Mouse (Mus musculus) hindbrain, embryonic 14.5 days (tissue): ENCODE data around the gene Flrt1. TPM values are rescaled to one million over a fixed set of nuclear protein-coding genes. Genes with fewer than 3 reads are reported as not detected.
"Not testable (repeated sequence)": the region's sequence is repeated elsewhere in the genome, so short reads cannot be mapped to it uniquely, and the experiment has no call there.

Source experiments
- ATAC-seq: fragments of 200-750 bp; cut with Nextera tagmentation; 2 replicates; pipeline ENCODE4 v1.8.0; 2017; ENCODE audit warnings: moderate number of reproducible peaks, mild to moderate bottlenecking, moderate TSS enrichment, moderate library complexity; ENCODE audit not compliant: low FRiP score
- DNase-seq: peaks from one replicate; pipeline ENCODE4 v3.0.0-alpha.2; 2015; ENCODE audit warnings: low spot score
- H3K27ac ChIP-seq: fragments of 300-500 bp; sonication (generic); 2 replicates; pipeline ENCODE4 v1.5.1; 2014; ENCODE audit warnings: mild to moderate bottlenecking, moderate library complexity
- H3K27me3 ChIP-seq: fragments of 300-500 bp; sonication (generic); 2 replicates; pipeline ENCODE4 v1.6.1; 2014; ENCODE audit warnings: mild to moderate bottlenecking, low read length, mixed read lengths; ENCODE audit not compliant: control insufficient read depth, insufficient read depth
- H3K36me3 ChIP-seq: fragments of 300-500 bp; sonication (generic); replicated peaks from 2 replicates; pipeline ENCODE4 v1.6.1; 2014; ENCODE audit not compliant: control insufficient read depth, insufficient read depth
- H3K4me1 ChIP-seq: fragments of 300-500 bp; sonication (generic); replicated peaks from 2 replicates; pipeline ENCODE4 v1.6.1; 2014; ENCODE audit warnings: antibody characterized with exemption, low read length, mixed read lengths; ENCODE audit not compliant: control insufficient read depth, insufficient read depth
- H3K4me2 ChIP-seq: fragments of 300-500 bp; sonication (generic); replicated peaks from 2 replicates; pipeline ENCODE4 v1.6.1; 2014; ENCODE audit warnings: mild to moderate bottlenecking, moderate library complexity
- H3K4me3 ChIP-seq: fragments of 300-500 bp; sonication (generic); replicated peaks from 2 replicates; pipeline ENCODE4 v1.5.1; 2014; ENCODE audit warnings: mild to moderate bottlenecking, low read length
- H3K9ac ChIP-seq: fragments of 300-500 bp; sonication (generic); 2 replicates; pipeline ENCODE4 v1.6.1; 2014
- H3K9me3 ChIP-seq: fragments of 300-500 bp; sonication (generic); 2 replicates; pipeline ENCODE4 v1.6.1; 2016; ENCODE audit warnings: low read length; ENCODE audit not compliant: control insufficient read depth
- WGBS: fragments of 180-500 bp; shearing (Covaris S2); extraction: QIAGEN DNeasy Blood & Tissue Kit; methylation state at CpG from one replicate; pipeline ENCODE4 v1.1.7; 2014; 5-methylcytosine and 5-hydroxymethylcytosine counted together
- polyA plus RNA-seq: library from polyadenylated mRNA; unstranded; fragments of >200 nt; fragmentation: Nextera tagmentation; extraction: Ambion mirVana; gene quantifications from 2 replicates; pipeline ENCODE4 v1.2.1, GENCODE M21; 2014

The Flrt1 gene
- polyA plus RNA-seq, 1 experiment from 2014 or later, result 8.7 TPM

DNA sequence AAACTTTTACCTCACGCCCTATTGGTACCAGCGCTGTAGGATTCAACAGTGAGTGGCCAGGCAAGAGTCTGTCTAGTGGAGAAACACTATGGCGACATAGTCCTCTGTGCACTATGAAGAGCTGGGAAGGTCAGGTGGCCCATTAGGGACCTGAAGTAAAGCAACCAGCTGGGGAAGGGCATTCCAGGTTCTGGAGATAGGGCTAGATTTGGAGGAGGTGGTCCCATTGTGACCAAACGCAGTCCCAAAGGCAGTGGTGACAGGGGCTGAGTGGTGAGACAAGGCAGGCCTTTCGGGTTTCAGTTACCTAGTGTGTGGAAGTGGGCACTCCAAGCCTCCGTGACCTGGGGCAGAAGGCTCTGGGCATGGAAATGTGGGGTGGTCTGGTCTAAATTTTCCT, 47.0 kb downstream of the Flrt1 start:
- Histone ChIP-seq H3K4me1 (peaks cover 10% of the 10 kb centered on the region), H3K36me3 (no peaks in the 10 kb centered on the region), H3K4me3 (no peak overlapping the region), H3K9ac (no peak overlapping the region), H3K9me3 (no peaks in the 10 kb centered on the region), H3K4me2 (peak overlapping the region; percentile 100; the same call in 1 of the 2 replicates), H3K27ac (no peak overlapping the region), H3K27me3 (peaks cover 29% of the 10 kb centered on the region)
- no peak for ATAC-seq
- 53% methylated on average over 6 of the region's 6 CpGs for WGBS
- DNase-seq, result no peak

DNA sequence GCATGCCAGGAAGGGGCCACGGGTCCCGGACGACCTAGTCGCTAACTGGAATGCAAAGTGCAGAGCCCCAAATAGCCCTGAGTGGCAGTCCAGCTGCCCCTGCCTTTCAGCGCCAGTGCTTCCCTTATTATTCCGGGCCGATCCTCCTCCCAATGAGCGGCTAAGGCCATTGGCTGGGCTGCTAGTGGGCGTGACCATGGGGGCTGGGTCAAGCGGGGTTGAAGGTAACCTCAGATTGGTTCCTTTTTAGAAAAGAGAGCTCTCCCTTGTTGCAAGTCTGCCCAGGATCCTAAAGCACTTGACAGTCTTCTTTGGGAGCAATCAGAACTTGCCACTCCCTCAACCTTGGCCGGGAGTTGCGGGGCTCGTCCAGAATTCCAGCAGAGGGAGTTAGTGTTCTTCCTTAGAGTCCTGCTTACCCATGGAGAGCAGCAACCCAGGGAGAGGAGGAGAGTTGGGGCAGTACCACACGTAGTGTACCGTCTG, 47.8 kb downstream of the Flrt1 start:
- ATAC-seq (peak; percentile 41; the same call in 1 of the 2 replicates), DNase-seq (peak; percentile 47)
- peak overlapping the region; percentile 75 for H3K4me3 ChIP-seq
- peak overlapping the region; percentile 100 for H3K4me2 ChIP-seq
- 0 out of 2 replicates have a peak overlapping the region, but pooled peaks have one; percentile 25 for H3K9ac ChIP-seq
- under 1% methylated on average over 15 of the region's 15 CpGs for WGBS
- H3K9me3 ChIP-seq, result no peaks in the 10 kb centered on the region
- peaks cover 29% of the 10 kb centered on the region for H3K27me3 ChIP-seq
- H3K4me1 ChIP-seq, result peaks cover 10% of the 10 kb centered on the region
- no peaks in the 10 kb centered on the region for H3K36me3 ChIP-seq
- no peak overlapping the region for H3K27ac ChIP-seq

DNA sequence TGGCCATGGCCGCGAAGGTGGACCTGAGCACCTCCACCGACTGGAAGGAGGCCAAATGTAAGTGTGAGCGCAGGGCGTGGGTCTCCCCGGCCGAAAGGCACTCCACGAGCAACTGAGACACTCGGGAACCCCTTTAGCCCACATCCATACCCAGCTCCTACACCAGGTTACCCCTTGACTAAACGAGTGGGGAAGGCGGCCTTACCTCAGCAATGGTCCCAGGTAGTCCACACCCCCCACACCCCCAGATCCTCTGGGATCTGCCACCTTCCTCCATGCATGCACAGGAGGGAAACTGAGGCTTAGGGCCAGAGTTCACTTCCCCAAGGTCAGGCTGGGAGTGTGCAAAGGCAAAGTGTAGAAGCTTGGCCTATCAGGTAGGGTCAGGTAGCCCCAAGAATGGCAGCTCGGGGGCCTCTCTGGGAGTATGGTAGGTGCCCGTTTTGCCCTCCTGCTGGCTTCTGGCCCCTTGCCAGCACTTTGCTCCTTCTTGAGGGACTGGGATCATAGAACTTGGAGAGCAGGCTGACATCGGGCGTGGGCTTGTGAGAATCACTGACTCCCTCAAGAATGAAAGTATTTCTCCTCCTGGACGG, 48.3 kb downstream of the Flrt1 start:
- Histone ChIP-seq H3K27me3 (peaks cover 29% of the 10 kb centered on the region), H3K9me3 (no peaks in the 10 kb centered on the region), H3K36me3 (no peaks in the 10 kb centered on the region), H3K9ac (peak overlapping the region; percentile 62), H3K4me3 (peak overlapping the region; percentile 75), H3K4me1 (peaks cover 10% of the 10 kb centered on the region), H3K4me2 (peak overlapping the region; percentile 100), H3K27ac (no peak overlapping the region)
- DNase-seq (no peak), ATAC-seq (peak; percentile 41)
- WGBS, result 6% methylated on average over 16 of the region's 16 CpGs

DNA sequence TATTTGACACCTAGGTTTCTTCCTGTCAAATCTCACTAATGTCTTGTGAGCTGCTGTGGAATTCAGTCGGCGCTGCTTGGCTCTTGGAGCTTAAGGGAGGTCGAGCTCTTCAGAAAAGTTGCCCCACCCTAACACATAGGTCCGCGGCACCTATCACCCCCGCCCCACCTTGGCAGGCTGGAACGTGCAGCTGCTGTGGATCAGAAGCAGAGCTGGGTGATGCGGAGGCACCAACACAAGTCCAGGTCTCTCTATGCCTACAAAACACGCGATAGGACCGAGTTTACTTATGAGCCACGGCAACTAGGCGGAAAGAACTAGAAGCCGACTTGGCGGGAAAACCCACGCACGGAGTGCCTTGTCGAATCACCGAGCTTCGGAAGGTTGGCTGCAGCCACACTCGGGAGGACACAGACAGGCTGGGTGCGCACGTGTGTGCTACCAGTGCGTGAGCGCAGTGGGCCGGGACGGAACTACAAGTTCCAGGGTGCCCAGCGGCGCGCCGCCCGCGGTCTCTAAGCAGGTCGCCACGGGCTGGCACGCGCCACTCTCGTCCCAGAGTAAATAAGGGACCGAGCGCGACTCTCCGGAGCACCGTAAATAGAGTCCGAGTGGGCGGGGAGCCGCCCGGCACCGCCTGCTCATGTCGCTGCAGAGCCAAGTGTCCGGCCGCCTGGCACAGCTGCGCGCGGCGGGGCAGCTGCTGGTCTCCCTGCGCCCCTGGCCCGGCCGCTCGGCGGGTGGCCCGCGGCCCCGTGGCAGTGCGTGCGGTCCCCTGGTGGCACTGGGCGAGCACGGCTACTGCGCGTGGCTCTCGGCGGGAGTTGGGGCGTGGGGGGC, 49.1 kb downstream of the Flrt1 start, which contains the start of gene Macrod1:
TSS of gene Macrod1 (plus strand) at position 563 of the 840 bp plus-strand sequence.
- H3K4me3 ChIP-seq, result peak within 1 kb of the TSS; percentile 75
- peak; percentile 86 for ATAC-seq

DNA sequence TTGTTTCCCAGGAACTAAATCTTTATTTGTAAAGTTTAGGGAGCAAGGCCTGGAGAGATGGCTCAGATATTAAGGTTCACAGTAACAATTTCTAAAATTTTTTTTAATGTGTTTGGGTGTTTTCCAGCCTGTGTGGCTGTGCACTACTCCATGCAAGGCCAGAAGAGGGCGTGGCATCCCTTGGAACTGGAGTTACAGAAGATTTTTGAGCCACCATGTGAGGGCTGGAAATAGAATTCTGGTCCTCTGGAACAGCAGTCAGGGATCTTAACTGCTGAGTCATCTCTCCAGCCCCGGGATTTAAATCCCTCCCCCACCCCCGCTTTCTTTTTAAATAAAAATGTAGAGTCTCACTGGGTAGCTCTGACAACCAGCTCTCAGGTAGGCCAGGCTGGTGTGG, 50.4 kb downstream of the Flrt1 start:
- DNase-seq, result no peak
- peaks cover 10% of the 10 kb centered on the region for H3K4me1 ChIP-seq
- H3K4me3 ChIP-seq, result no peak overlapping the region
- no peak overlapping the region for H3K4me2 ChIP-seq
- no peaks in the 10 kb centered on the region for H3K9me3 ChIP-seq
- peaks cover 29% of the 10 kb centered on the region for H3K27me3 ChIP-seq
- no peak for ATAC-seq
- 49% methylated on average over 3 of the region's 3 CpGs for WGBS
- no peak overlapping the region for H3K27ac ChIP-seq
- no peaks in the 10 kb centered on the region for H3K36me3 ChIP-seq
- no peak overlapping the region for H3K9ac ChIP-seq

More for the DNA sequence above, 49.1 kb downstream of the Flrt1 start, which contains the start of gene Macrod1:
- H3K36me3 ChIP-seq, result no peaks in the 10 kb centered on the region
- H3K4me2 ChIP-seq, result peak within 1 kb of the TSS; percentile 100
- H3K27me3 ChIP-seq, result peaks cover 29% of the 10 kb centered on the region
- H3K9me3 ChIP-seq, result no peaks in the 10 kb centered on the region
- DNase-seq, result peak; percentile 69
- peaks cover 10% of the 10 kb centered on the region for H3K4me1 ChIP-seq
- no peak within 1 kb of the TSS for H3K27ac ChIP-seq
- 2% methylated on average over 72 of the region's 72 CpGs for WGBS
- peak within 1 kb of the TSS; percentile 62 for H3K9ac ChIP-seq

DNA sequence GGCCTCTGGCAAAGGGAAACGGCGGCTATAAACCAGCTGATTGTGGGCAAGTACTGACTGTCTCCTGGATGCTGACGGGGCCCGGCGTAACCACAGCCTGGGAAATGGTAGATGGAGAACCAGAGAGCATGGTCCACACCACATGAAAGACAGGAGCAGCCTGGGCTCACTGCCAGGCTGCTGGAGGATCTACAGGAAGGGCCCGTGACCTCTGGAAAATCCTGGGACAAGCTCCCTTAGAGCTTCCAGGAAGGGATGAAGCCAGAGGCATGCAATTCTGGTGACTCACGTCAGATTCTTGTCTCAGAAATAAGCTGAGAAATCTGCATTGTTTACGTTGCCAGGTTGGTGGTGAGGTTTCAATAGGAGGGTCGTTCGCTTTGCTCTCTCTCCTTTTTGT, 50.8 kb downstream of the Flrt1 start:
- H3K9ac ChIP-seq, result peak overlapping the region; percentile 17; the same call in 1 of the 2 replicates
- 75% methylated on average over 10 of the region's 10 CpGs for WGBS

DNA sequence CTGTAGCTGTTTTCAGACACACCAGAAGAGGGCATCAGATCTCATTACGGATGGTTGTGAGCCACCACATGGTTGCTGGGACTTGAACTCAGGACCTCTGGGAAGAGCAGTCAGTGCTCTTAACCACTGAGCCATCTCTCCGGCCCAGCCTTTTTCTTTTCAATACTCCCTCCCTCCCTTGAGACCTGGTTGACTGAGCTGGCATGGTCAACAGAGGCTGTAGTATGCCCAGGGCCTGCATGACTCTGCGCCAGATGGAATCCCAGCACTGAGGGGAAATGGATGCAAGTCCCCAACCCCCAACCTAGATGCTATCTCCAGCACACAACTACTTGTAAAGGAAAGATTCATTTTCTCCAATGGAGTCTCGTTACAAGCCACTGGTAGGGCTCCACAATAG, 52.1 kb downstream of the Flrt1 start:
- not testable (repeated sequence) for H3K9me3 ChIP-seq, H3K4me3 ChIP-seq, H3K9ac ChIP-seq, H3K36me3 ChIP-seq, H3K4me1 ChIP-seq, H3K27ac ChIP-seq, DNase-seq, H3K4me2 ChIP-seq, ATAC-seq
- peaks cover 20% of the 10 kb centered on the region for H3K27me3 ChIP-seq
- 82% methylated on average over 4 of the region's 4 CpGs for WGBS

More for the DNA sequence above, 50.8 kb downstream of the Flrt1 start:
- Histone ChIP-seq H3K4me3 (no peak overlapping the region), H3K36me3 (no peaks in the 10 kb centered on the region), H3K27ac (no peak overlapping the region), H3K9me3 (no peaks in the 10 kb centered on the region), H3K4me2 (no peak overlapping the region), H3K27me3 (peaks cover 25% of the 10 kb centered on the region), H3K4me1 (peaks cover 10% of the 10 kb centered on the region)
- ATAC-seq (no peak), DNase-seq (no peak)

DNA sequence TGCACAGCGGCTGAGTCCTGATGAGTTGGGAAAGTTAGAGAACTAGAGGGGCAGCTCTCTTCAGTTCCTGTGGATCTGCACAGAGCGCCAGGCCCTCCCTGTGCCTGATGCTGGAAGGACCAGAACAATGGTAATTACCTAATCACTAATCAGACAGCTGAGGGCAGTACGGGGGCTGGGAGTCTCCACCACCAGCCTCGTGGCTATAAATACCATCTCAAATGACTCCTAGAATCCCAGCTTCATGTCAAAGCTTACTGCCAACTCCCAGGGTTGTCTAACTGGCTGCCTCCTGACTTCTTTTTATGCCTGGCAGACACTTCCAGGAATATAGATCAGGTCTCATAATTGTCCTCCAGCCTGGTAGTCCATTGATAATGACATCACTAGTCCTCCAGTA, 60.8 kb downstream of the Flrt1 start:
- WGBS, result 46% methylated on average over 4 of the region's 4 CpGs
- ATAC-seq (no peak), DNase-seq (no peak)
- Histone ChIP-seq H3K9ac (no peak overlapping the region), H3K36me3 (no peaks in the 10 kb centered on the region), H3K4me1 (peaks cover 5% of the 10 kb centered on the region; the same call in 1 of the 2 replicates), H3K9me3 (no peaks in the 10 kb centered on the region), H3K4me2 (no peak overlapping the region), H3K4me3 (no peak overlapping the region), H3K27ac (no peak overlapping the region), H3K27me3 (no peaks in the 10 kb centered on the region)

DNA sequence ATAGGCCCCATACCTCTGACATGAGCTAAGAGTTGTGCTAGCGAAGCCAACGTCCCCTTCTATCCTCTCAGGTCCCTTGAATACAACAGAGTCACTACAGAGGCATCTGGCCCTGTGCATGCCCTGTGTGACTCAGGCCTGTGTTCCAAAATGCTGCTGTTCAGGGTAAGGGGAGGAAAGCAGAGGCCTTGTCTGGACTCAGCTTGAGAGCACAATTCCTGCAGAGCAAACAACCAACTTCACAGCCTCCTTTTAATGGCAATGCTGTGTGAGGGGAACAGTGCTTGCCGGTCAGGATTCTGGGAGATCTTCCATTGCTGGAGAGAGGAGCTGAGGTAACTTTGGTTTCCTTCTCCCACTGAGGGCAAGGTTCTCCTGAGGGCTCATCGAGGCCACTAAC, 61.2 kb downstream of the Flrt1 start:
- no peak overlapping the region for H3K9ac ChIP-seq
- WGBS, result 73% methylated on average over 4 of the region's 4 CpGs
- no peak for ATAC-seq

More for the DNA sequence above, 61.2 kb downstream of the Flrt1 start:
- Histone ChIP-seq H3K4me2 (no peak overlapping the region), H3K27me3 (no peaks in the 10 kb centered on the region), H3K36me3 (no peaks in the 10 kb centered on the region), H3K4me1 (peaks cover 5% of the 10 kb centered on the region; the same call in 1 of the 2 replicates), H3K27ac (no peak overlapping the region), H3K4me3 (no peak overlapping the region), H3K9me3 (no peaks in the 10 kb centered on the region)
- DNase-seq, result no peak
